Mouse (Mus musculus) cortical plate, adult 2 months (tissue): ENCODE measurements around the gene Vmn2r87. TPM values are rescaled to one million over a fixed set of nuclear protein-coding genes. Genes with fewer than 3 reads are reported as not detected.

Experiments
- polyA plus RNA-seq: library from polyadenylated mRNA; depleted of rRNA; stranded (reverse); fragments of >200 nt; gene quantifications from 2 replicates; pipeline ENCODE4 v1.2.3, GENCODE M21; 2012; rRNA removed

The Vmn2r87 gene
- polyA plus RNA-seq, 1 experiment = 1.8 TPM

Other genes with a start within 250 kb of the Vmn2r87 start
- gene Neurod4, start 217.2 kb downstream of the Vmn2r87 start, polyA plus RNA-seq = 0.81 and 1.1 TPM in 2 replicates
- 0.06 and 0.13 TPM in 2 replicates for gene Tespa1, start 174.5 kb downstream of the Vmn2r87 start, polyA plus RNA-seq
- 2.2 and 2.5 TPM in 2 replicates for gene Vmn2r84, start 103.1 kb downstream of the Vmn2r87 start, polyA plus RNA-seq
- 0.93 and 1.0 TPM in 2 replicates for gene Vmn2r85, start 67.7 kb downstream of the Vmn2r87 start, polyA plus RNA-seq
- 0.44 and 0.46 TPM in 2 replicates for gene Vmn2r86, start 41.3 kb downstream of the Vmn2r87 start, polyA plus RNA-seq